Mouse (Mus musculus) hindbrain, embryonic 14.5 days (tissue): ENCODE results near the gene Stard13. TPM values are rescaled to one million over a fixed set of nuclear protein-coding genes. Genes with fewer than 3 reads are reported as not detected.

Experiments used
- ATAC-seq: fragments of 200-750 bp; cut with Nextera tagmentation; 2 replicates; pipeline ENCODE4 v1.8.0; 2017; ENCODE audit warnings: moderate number of reproducible peaks, mild to moderate bottlenecking, moderate TSS enrichment, moderate library complexity; ENCODE audit not compliant: low FRiP score
- DNase-seq: peaks from one replicate; pipeline ENCODE4 v3.0.0-alpha.2; 2015; ENCODE audit warnings: low spot score
- H3K27ac ChIP-seq: fragments of 300-500 bp; sonication (generic); 2 replicates; pipeline ENCODE4 v1.5.1; 2014; ENCODE audit warnings: mild to moderate bottlenecking, moderate library complexity
- H3K27me3 ChIP-seq: fragments of 300-500 bp; sonication (generic); 2 replicates; pipeline ENCODE4 v1.6.1; 2014; ENCODE audit warnings: mild to moderate bottlenecking, low read length, mixed read lengths; ENCODE audit not compliant: control insufficient read depth, insufficient read depth
- H3K36me3 ChIP-seq: fragments of 300-500 bp; sonication (generic); replicated peaks from 2 replicates; pipeline ENCODE4 v1.6.1; 2014; ENCODE audit not compliant: control insufficient read depth, insufficient read depth
- H3K4me1 ChIP-seq: fragments of 300-500 bp; sonication (generic); replicated peaks from 2 replicates; pipeline ENCODE4 v1.6.1; 2014; ENCODE audit warnings: antibody characterized with exemption, low read length, mixed read lengths; ENCODE audit not compliant: control insufficient read depth, insufficient read depth
- H3K4me2 ChIP-seq: fragments of 300-500 bp; sonication (generic); replicated peaks from 2 replicates; pipeline ENCODE4 v1.6.1; 2014; ENCODE audit warnings: mild to moderate bottlenecking, moderate library complexity
- H3K4me3 ChIP-seq: fragments of 300-500 bp; sonication (generic); replicated peaks from 2 replicates; pipeline ENCODE4 v1.5.1; 2014; ENCODE audit warnings: mild to moderate bottlenecking, low read length
- H3K9ac ChIP-seq: fragments of 300-500 bp; sonication (generic); 2 replicates; pipeline ENCODE4 v1.6.1; 2014
- H3K9me3 ChIP-seq: fragments of 300-500 bp; sonication (generic); 2 replicates; pipeline ENCODE4 v1.6.1; 2016; ENCODE audit warnings: low read length; ENCODE audit not compliant: control insufficient read depth
- WGBS: fragments of 180-500 bp; shearing (Covaris S2); extraction: QIAGEN DNeasy Blood & Tissue Kit; methylation state at CpG from one replicate; pipeline ENCODE4 v1.1.7; 2014; 5-methylcytosine and 5-hydroxymethylcytosine counted together
- polyA plus RNA-seq: library from polyadenylated mRNA; unstranded; fragments of >200 nt; fragmentation: Nextera tagmentation; extraction: Ambion mirVana; gene quantifications from 2 replicates; pipeline ENCODE4 v1.2.1, GENCODE M21; 2014

Stard13 gene
- polyA plus RNA-seq, 1 experiment from 2014 or later = 6.0 TPM

DNA sequence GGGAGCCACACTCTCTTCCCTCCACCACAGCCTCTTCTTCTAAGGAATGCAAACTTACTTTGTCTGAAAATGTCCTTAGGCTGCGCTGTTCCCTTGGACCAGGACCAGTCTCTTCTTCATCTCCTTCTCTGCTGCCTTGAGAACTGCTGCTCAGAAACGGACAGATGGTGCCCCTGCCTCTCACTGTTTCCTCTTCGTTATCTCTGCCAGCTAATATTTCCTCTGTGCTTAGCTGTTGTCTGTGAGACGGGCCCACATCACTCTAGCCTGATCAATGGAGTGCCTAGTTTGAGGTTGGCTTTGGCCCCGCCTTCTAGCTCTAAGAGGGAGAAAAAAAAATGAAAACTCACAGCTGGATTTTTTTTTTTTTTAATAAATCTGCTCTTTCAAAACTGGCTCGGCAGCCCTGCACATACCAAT is 106.3 kb downstream of the Stard13 start:
- DNase-seq = no peak
- H3K27ac ChIP-seq = peak overlapping the region; percentile 43; the same call in 1 of the 2 replicates
- H3K4me1 ChIP-seq = peaks cover 9% of the 10 kb centered on the region; the same call in 1 of the 2 replicates
- H3K27me3 ChIP-seq = no peaks in the 10 kb centered on the region
- no peak for ATAC-seq
- no peaks in the 10 kb centered on the region for H3K9me3 ChIP-seq
- no peak overlapping the region for H3K9ac ChIP-seq
- 47% methylated on average over 6 of the region's 6 CpGs for WGBS
- peak overlapping the region; percentile 21 for H3K4me2 ChIP-seq
- H3K4me3 ChIP-seq = peak overlapping the region; percentile 9; the same call in 1 of the 2 replicates
- no peaks in the 10 kb centered on the region for H3K36me3 ChIP-seq

GRCm38 (mm10) chr5:151126608-151127005 is 107.0 kb downstream of the Stard13 start:
- DNase-seq = no peak
- H3K9me3 ChIP-seq = no peaks in the 10 kb centered on the region
- peaks cover 9% of the 10 kb centered on the region; the same call in 1 of the 2 replicates for H3K4me1 ChIP-seq
- no peak overlapping the region for H3K9ac ChIP-seq
- 0 out of 2 replicates have a peak overlapping the region, but pooled peaks have one; percentile 9 for H3K4me3 ChIP-seq
- H3K27me3 ChIP-seq = no peaks in the 10 kb centered on the region
- 65% methylated on average over 10 of the region's 10 CpGs for WGBS
- H3K4me2 ChIP-seq = peak overlapping the region; percentile 21; the same call in 1 of the 2 replicates
- no peaks in the 10 kb centered on the region for H3K36me3 ChIP-seq
- ATAC-seq = no peak
- peak overlapping the region; percentile 43; the same call in 1 of the 2 replicates for H3K27ac ChIP-seq

GRCm38 (mm10) chr5:151125985-151126607 is 107.5 kb downstream of the Stard13 start:
- Histone ChIP-seq H3K36me3 (no peaks in the 10 kb centered on the region), H3K4me2 (peak overlapping the region; percentile 21; the same call in 1 of the 2 replicates), H3K9me3 (no peaks in the 10 kb centered on the region), H3K27me3 (no peaks in the 10 kb centered on the region), H3K27ac (peak overlapping the region; percentile 43; the same call in 1 of the 2 replicates), H3K4me3 (no peak overlapping the region), H3K4me1 (peaks cover 9% of the 10 kb centered on the region; the same call in 1 of the 2 replicates), H3K9ac (no peak overlapping the region)
- WGBS = 51% methylated on average over 6 of the region's 6 CpGs
- DNase-seq = no peak
- ATAC-seq = peak; percentile 48; the same call in 1 of the 2 replicates

DNA sequence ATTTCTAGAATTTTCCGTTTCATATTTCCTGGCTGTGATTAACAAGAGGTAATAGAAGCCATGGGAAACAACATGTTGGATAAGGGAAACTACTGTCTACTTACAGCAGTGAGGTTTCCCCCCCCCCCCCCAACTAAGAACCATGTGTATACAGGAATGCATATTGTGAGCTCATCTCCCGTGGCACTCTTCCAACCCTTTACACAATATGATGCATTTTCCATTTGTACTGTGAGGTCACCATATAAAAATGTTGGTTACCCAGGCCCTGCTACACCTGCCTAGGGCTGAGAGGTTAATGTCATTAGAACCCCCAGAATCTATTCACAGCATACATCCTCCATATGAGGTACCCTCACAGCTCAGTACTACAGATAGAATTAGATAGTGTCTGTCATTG is 115.8 kb downstream of the Stard13 start:
- no peak for ATAC-seq
- H3K36me3 ChIP-seq = no peaks in the 10 kb centered on the region
- no peak overlapping the region for H3K9ac ChIP-seq
- DNase-seq = no peak
- no peak overlapping the region for H3K4me2 ChIP-seq
- no peak overlapping the region for H3K27ac ChIP-seq
- 88% methylated on average over 2 of the region's 2 CpGs for WGBS
- H3K4me3 ChIP-seq = no peak overlapping the region
- H3K4me1 ChIP-seq = no peaks in the 10 kb centered on the region
- no peaks in the 10 kb centered on the region for H3K9me3 ChIP-seq
- H3K27me3 ChIP-seq = no peaks in the 10 kb centered on the region

DNA sequence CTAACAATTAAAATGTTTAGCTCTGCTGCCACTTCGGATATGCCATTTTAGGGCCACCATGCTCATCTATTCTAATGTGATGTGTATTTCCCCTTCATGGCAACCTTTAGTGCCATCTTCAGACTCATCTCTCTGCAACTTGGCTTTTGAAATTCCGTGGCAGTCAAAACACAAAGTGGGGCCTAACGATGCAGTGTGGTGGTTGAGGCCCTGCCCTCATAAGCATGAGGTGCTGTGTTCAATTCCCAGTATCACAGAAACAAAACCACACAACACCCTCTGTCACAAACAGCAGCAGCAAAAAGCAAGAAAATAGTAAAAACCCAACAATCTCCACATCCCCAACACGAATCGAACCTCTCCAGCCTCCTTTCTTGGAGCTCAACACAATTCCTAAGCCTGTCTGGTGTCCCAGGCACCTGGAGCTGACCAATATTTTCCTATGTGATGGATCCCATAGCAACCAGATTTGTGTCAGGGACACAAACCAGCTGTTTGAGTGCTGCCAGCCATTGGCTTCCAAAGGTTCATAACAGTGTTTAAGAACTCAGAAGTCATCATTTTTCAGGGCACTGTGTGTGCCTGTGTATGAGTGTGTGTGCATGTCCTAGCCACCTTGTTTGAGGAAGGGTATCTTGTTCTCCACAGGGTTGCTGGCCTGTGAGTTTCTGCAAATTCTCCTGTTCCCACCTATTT is 117.3 kb downstream of the Stard13 start:
- Histone ChIP-seq H3K9ac (no peak overlapping the region), H3K27me3 (no peaks in the 10 kb centered on the region), H3K27ac (no peak overlapping the region), H3K9me3 (no peaks in the 10 kb centered on the region), H3K4me1 (no peaks in the 10 kb centered on the region), H3K4me3 (no peak overlapping the region), H3K36me3 (no peaks in the 10 kb centered on the region), H3K4me2 (no peak overlapping the region)
- DNase-seq (no peak), ATAC-seq (no peak)
- 96% methylated on average over 5 of the region's 5 CpGs for WGBS

DNA sequence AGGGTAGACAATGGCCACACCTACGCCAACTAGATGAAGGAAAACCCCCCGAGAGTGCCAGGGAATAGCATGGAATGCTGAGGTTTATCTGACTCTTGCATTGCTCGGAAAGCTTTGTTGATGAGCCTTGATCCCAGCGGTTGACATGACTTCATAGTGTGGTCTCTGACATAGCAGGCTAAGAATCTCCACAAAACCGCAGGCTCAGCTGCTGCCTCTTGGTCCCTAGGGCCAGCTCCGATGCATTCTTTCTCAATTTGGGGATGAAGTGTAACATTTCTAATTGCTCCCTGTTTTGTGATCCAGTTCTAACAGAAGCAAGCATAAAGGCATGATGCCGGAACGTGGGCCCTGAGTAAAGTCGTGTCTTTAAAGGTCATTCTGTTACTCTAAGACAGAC is 120.9 kb downstream of the Stard13 start:
- DNase-seq = no peak
- WGBS = 80% methylated on average over 9 of the region's 9 CpGs
- Histone ChIP-seq H3K9me3 (no peaks in the 10 kb centered on the region), H3K36me3 (no peaks in the 10 kb centered on the region), H3K4me3 (no peak overlapping the region), H3K9ac (no peak overlapping the region), H3K27me3 (no peaks in the 10 kb centered on the region), H3K27ac (no peak overlapping the region), H3K4me2 (no peak overlapping the region), H3K4me1 (no peaks in the 10 kb centered on the region)
- ATAC-seq = no peak

GRCm38 (mm10) chr5:151111080-151111871 is 122.4 kb downstream of the Stard13 start:
- Histone ChIP-seq H3K9me3 (no peaks in the 10 kb centered on the region), H3K36me3 (no peaks in the 10 kb centered on the region), H3K4me1 (no peaks in the 10 kb centered on the region), H3K27me3 (no peaks in the 10 kb centered on the region), H3K9ac (no peak overlapping the region), H3K4me2 (no peak overlapping the region), H3K27ac (no peak overlapping the region), H3K4me3 (no peak overlapping the region)
- ATAC-seq (no peak), DNase-seq (no peak)
- WGBS = 91% methylated on average over 7 of the region's 7 CpGs

DNA sequence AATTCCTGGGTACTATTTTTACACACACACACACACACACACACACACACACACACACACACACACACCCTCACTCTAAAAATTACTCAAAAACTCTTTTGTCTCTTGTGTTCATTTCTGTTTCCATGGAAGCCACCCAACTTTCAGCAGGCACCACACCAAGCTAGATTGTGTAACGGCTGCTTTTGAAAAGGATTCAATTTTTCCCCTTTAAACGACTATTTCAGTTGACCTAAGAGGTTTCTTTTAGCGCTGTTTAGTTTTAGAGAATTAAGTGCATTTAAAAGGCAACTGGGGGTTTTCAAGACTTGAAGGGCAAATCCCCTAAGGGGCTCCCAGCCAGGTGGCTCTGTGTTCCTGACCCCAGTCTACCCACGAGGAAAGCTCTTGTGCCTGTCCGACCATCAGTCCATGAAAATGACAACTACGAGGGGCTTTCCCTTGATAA is 123.2 kb downstream of the Stard13 start:
- WGBS = 58% methylated on average over 6 of the region's 6 CpGs

DNA sequence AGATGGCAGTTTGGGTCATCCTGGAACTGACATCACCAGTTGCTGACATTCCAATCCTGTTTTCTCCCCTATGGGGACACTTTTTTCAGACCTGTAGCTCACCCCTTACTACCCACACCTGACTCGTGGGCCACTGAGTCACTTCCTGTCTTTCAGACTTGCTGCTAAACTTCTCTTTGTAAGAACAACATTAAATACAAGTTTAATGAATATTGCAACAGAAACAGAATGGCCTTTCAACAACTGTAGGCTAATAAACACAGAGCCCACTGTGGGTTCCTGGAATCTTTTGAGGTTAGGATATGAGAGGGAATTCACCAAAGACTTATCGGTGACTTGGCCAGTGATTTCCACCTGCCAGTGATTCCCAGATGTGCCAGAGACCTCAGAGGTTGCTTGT is 123.8 kb downstream of the Stard13 start:
- DNase-seq (no peak), ATAC-seq (no peak)
- H3K4me3 ChIP-seq = no peak overlapping the region
- H3K27ac ChIP-seq = no peak overlapping the region
- no peak overlapping the region for H3K4me2 ChIP-seq
- no peaks in the 10 kb centered on the region for H3K36me3 ChIP-seq
- no peak overlapping the region for H3K9ac ChIP-seq
- H3K9me3 ChIP-seq = no peaks in the 10 kb centered on the region
- H3K4me1 ChIP-seq = no peaks in the 10 kb centered on the region
- 79% methylated on average over 2 of the region's 2 CpGs for WGBS
- no peaks in the 10 kb centered on the region for H3K27me3 ChIP-seq

More for the DNA sequence above, 123.2 kb downstream of the Stard13 start:
- Histone ChIP-seq H3K4me1 (no peaks in the 10 kb centered on the region), H3K9me3 (no peaks in the 10 kb centered on the region), H3K9ac (no peak overlapping the region), H3K27me3 (no peaks in the 10 kb centered on the region), H3K36me3 (no peaks in the 10 kb centered on the region), H3K4me2 (no peak overlapping the region), H3K4me3 (no peak overlapping the region), H3K27ac (no peak overlapping the region)
- ATAC-seq (no peak), DNase-seq (no peak)
